In genomic region chr16:18761734-18762133, GRCm38 (mm10) we compare ENCODE assay signal across 16 mouse cellular contexts. TPM values are rescaled to one million over a fixed set of nuclear protein-coding genes. Genes with fewer than 3 reads are reported as not detected.
"Had no signal": no experiment of that assay in that cellular context is flagged by ENCODE, and none has a peak within 500 bp of the region (broad histone marks: within the 10 kb centered on the region; RNA-seq: fewer than 3 reads in every experiment).

No protein-coding gene starts in this region.

- H3K4me3 ChIP-seq: limb, embryonic 12.5 days; liver, embryonic 13.5 days; myocyte; neural tube, embryonic 12.5 days had no signal

- H3K4me1 ChIP-seq: limb, embryonic 12.5 days; liver, embryonic 13.5 days; neural tube, embryonic 12.5 days had no signal

- H3K36me3 ChIP-seq: limb, embryonic 12.5 days; liver, embryonic 13.5 days; neural tube, embryonic 12.5 days had no signal

- H3K4me2 ChIP-seq: limb, embryonic 12.5 days; liver, embryonic 13.5 days; neural tube, embryonic 12.5 days had no signal

- ATAC-seq: intestine, postnatal 0 days; liver, postnatal 0 days had no signal

- H3K9ac ChIP-seq: limb, embryonic 12.5 days; liver, embryonic 13.5 days; liver, postnatal 0 days; neural tube, embryonic 12.5 days had no signal

- H3K27me3 ChIP-seq: limb, embryonic 12.5 days; liver, embryonic 13.5 days; neural tube, embryonic 12.5 days had no signal

- DNase-seq: kidney, adult 9 months; kidney, postnatal 36 days; layer of hippocampus, adult 9-11 months; layer of hippocampus, postnatal 36 days; liver; liver, embryonic 13.5 days; liver, postnatal 0 days; midbrain, embryonic 14.5 days; thymus, postnatal 14 days had no signal

- H3K9me3 ChIP-seq: limb, embryonic 12.5 days; liver, embryonic 13.5 days; neural tube, embryonic 12.5 days had no signal

- H3K27ac ChIP-seq: kidney, postnatal 0 days; limb, embryonic 12.5 days; liver, embryonic 13.5 days; neural tube, embryonic 12.5 days; stomach, postnatal 0 days had no signal

RNA-seq across cellular contexts. Expression of gene Cldn5, which starts 14.9 kb away (rescaled TPM):
- total RNA-seq: neutrophil, adult 5-6 weeks had no signal
